Mouse (Mus musculus) lung, postnatal 10 days (tissue): ENCODE measurements around the gene Tmem273.

ENCODE experiments used
- DNase-seq: peaks from one replicate; pipeline ENCODE4 v3.0.0; 2021

Tmem273 gene

GRCm38 (mm10) chr14:32861656-32862055, 75.9 kb downstream of the Tmem273 start:
- DNase-seq: no peak

GRCm38 (mm10) chr14:32865331-32865730, 79.6 kb downstream of the Tmem273 start:
- DNase-seq: no peak
